Mouse (Mus musculus): ENCODE data around the gene Sp2.
A peak's percentile ranks its signal among the peaks of the same experiment; 100 is the strongest.

The Sp2 gene

DNA sequence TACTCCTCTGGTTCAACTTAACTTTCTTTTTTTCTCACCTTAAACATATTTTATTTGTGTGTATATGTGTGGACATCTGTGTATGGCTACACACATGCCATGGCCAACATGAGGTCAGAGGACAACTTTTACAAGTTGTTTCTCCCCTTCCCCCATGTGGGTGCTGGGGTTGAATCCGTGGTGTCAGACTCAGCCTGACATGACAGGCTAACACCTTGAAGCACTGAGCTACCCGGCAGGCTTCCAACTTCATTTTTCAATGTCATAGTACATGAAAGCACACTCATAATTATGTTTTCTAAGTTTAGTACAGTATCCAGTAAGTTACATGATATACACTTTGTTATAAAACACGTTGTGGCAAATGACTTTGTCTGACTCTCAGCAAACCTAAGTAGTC, 12.4 kb downstream of the Sp2 start:
- DNase-seq (ENCODE audit: low read depth, low spot score) = no peak

DNA sequence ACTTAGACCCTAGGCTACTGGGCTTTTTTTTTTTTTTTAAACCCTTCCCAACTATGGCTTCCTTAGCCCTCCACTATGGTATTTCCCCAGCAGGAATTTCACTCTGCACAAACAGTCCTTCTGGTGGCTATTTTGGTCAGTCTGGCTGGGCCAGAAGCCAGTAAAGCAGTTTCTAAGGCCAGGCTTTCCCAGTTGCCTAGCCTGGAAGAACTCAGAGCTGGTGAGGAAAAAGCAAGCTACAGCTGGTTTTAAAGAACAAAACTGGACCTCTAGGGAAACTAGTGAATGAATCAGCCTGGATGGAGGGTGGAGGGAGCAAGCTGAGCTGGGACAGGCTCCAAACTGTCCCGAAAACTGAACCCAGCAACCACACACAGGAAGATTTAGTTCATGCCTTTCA, 13.0 kb downstream of the Sp2 start:
- no peak for DNase-seq (ENCODE audit: low read depth, low spot score)

GRCm38 (mm10) chr11:96969280-96969722, 13.5 kb downstream of the Sp2 start:
- no peak for DNase-seq (ENCODE audit: low read depth, low spot score)

DNA sequence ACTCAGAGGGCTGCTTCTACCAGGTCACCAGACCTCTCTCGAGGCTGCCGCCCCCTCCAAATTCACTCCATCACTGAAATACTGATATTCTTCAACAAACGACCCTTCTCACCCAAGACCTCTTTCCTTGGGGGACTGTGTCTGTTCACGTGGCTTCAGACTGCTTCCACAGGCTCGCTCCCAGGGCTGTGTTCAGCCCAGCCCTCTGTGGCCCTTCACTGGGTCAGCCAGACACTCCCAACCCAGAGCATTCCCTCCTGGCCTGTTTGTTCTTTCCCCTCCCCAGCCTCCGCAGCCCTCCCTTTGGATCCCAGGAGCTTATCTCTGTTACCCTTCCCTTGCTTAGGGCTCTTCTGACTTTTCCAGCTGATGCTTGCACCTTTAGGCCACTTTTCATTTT, 14.3 kb downstream of the Sp2 start:
- DNase-seq (ENCODE audit: low read depth, low spot score) = no peak

GRCm38 (mm10) chr11:96967544-96968269, 15.1 kb downstream of the Sp2 start:
- no peak for DNase-seq (ENCODE audit: low read depth, low spot score)

DNA sequence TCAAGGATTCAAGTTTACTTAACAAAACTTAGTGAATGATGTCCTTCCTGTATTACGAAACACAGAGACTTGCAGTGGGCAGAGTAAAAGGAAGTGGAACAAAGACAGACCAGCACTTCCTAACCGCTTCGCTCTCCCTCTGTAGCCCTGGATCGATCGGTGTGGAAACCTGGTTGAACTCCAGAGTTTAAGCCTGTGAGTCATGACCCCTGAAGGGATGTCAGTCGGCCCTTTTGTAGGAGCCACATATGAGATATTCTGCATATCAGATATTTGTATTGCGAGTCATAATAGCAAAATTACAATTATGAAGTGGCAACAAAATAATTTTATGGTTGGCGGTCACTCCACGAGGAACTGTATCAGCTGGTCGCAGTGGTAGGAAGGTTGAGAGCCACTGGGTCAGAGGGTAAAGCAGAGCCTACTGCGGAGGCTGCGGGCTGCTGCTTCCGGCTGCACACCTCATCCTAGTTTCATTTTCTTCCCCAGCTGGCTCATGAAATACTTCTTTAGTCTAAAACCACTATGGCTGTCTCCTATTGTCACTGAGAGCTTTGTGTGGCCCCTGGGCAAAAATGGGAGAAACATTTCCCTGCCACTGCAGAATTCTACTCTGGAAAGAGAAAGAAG, 15.7 kb downstream of the Sp2 start:
- no peak for DNase-seq (ENCODE audit: low read depth, low spot score)

DNA sequence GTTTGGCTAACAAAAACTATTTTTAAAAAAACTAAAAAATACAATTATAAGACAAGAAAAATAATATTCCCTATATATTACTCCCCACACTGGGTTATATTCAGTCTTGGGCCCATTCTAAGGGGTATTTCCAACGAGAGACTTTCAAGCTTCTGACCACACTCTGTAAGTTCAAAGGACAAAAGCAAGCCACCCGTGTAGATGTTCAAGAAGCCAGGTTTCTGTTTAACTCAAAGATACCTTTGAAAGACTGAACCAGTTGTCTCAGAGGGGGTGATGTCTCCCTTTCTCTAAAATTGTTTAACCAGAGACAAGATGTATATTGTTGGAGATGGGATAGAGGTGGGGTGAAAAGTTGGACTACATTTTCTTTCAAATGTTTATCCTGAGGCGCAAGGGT, 16.6 kb downstream of the Sp2 start:
- no peak for DNase-seq (ENCODE audit: low read depth, low spot score)

DNA sequence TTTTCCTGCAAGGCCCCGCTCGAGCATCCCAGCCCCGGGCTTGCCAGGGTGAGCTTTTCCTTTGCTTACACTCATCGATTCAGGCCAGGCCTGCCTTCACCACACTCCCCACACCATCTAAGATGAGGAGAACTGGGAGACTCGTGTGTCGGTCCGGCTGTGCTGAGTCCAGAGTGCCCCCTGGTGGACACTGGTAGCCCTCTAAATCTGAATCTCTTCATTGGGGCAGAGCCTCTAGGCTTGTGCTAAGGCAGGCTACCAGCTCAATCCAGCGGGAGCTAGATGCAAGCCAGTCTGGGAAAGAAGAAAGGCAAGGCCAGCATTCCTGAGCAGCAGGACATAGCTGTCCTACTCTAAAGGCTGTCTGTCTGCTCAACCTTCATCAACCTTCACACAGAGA, 19.2 kb downstream of the Sp2 start:
- peak; percentile 81 for DNase-seq (ENCODE audit: low read depth, low spot score)

- no peak for DNase-seq (ENCODE audit: low read depth, low spot score)
Measured at GRCm38 (mm10) chr11:96957061-96957805, 25.5 kb downstream of the Sp2 start.

GRCm38 (mm10) chr11:96956009-96956724, 26.6 kb downstream of the Sp2 start:
- DNase-seq (ENCODE audit: low read depth, low spot score) = no peak

- DNase-seq (ENCODE audit: low read depth, low spot score) = no peak
Measured at GRCm38 (mm10) chr11:96955094-96955493, 27.7 kb downstream of the Sp2 start.

GRCm38 (mm10) chr11:96952896-96953295, 29.9 kb downstream of the Sp2 start:
- DNase-seq (ENCODE audit: low read depth, low spot score) = no peak

DNA sequence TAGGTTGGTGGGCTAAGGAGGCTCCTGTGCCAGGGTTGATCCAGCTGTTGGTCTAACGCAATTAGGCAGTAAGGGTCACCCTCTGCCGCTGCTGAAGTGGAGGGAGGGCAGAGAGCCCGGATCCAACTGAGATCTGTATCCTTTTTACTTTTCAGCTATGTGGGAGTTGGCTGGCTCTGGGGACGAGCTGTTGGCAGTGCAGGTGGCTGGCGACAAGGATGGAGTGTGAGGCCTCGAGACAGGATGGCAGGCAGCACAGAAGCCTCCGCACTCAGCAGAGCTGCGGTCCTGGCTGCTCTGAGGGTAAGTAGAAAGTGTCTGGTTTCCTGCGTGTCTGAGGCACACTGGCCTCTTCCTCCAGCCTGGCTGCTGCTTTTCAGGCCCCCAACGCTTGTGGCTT, 30.3 kb downstream of the Sp2 start:
- no peak for DNase-seq (ENCODE audit: low read depth, low spot score)

GRCm38 (mm10) chr11:96950767-96951166, 32.0 kb downstream of the Sp2 start:
- no peak for DNase-seq (ENCODE audit: low read depth, low spot score)

DNA sequence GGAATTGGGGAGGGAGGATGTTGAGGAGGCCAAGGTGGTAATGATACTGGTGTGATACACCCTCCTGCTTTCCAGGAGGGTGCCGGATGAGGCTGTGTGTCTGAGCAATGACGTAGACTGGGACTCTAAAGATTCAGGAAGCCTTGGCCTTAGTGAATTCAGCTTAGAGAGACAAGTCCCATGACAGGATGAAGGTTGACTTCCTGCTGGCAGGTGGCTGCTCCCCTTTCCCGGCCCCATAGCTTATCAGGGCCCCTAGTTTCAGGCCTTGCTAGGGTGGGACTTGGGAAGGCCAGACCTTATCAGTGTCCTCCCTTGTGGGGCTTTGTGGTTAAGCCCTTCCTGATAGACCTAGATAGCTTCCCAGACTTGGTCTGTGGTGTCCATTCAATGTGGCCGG, 34.9 kb downstream of the Sp2 start:
- no peak for DNase-seq (ENCODE audit: low read depth, low spot score)

DNA sequence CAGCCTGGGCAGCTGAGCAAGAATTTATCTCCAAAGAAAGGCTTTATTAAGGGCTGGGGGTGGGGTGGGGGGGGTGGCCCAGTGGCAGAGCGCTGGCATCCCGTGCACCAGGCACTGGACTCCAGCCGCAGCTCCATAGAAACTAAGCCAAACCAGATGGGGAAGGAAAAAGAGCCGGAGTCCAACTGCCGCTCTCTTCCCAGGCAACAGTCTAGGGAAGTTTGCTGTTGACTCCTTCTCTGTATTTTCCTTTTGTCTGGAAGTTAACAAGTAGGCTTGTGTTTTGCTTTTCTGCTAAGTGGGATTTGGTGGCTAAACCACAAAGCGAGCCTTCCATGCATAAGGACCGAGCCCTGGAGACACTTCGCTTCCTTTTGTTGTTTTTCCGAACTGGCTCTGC, 36.3 kb downstream of the Sp2 start:
- peak; percentile 13 for DNase-seq (ENCODE audit: low read depth, low spot score)

GRCm38 (mm10) chr11:96944844-96945580, 37.7 kb downstream of the Sp2 start:
- DNase-seq (ENCODE audit: low read depth, low spot score) = no peak

- DNase-seq (ENCODE audit: low read depth, low spot score) = peak; percentile 95
Measured at GRCm38 (mm10) chr11:96943746-96944304, 38.9 kb downstream of the Sp2 start, which contains the start of gene Pnpo. Gene Pnpo, minus strand, starts transcription at chr11:96943986.

GRCm38 (mm10) chr11:96941989-96942590, 40.7 kb downstream of the Sp2 start:
- DNase-seq (ENCODE audit: low read depth, low spot score) = no peak

Data from forelimb bud, embryonic 11.5 days (tissue).